Mouse (Mus musculus): ENCODE data around the gene Araf. TPM values are rescaled to one million over a fixed set of nuclear protein-coding genes. Genes with fewer than 3 reads are reported as not detected.
"Not testable (repeated sequence)": the region's sequence is repeated elsewhere in the genome, so short reads cannot be mapped to it uniquely, and the experiment has no call there.

Araf gene
- 10 to 100 TPM; 81.2 to 83.4 TPM for total RNA-seq (2021)
- long read RNA-seq, experiment 1, transcript Araf-201 (16 exons, 2,358 nt) = minor isoform, 12 of 55 reads
- long read RNA-seq, experiment 1, transcript Araf-202 (6 exons, 1,520 nt) = major isoform, 21 of 55 reads
- long read RNA-seq, experiment 1, partial matches to known transcripts = 5 of 55 reads
- long read RNA-seq, experiment 1, other reads (novel, unspliced or antisense) = 16 of 55 reads
- long read RNA-seq, experiment 2, transcript Araf-201 (16 exons, 2,358 nt) = minor isoform, 5 of 32 reads
- long read RNA-seq, experiment 2, transcript Araf-202 (6 exons, 1,520 nt) = major isoform, 14 of 32 reads
- long read RNA-seq, experiment 2, partial matches to known transcripts = 2 of 32 reads
- long read RNA-seq, experiment 2, other reads (novel, unspliced or antisense) = 11 of 32 reads

DNA sequence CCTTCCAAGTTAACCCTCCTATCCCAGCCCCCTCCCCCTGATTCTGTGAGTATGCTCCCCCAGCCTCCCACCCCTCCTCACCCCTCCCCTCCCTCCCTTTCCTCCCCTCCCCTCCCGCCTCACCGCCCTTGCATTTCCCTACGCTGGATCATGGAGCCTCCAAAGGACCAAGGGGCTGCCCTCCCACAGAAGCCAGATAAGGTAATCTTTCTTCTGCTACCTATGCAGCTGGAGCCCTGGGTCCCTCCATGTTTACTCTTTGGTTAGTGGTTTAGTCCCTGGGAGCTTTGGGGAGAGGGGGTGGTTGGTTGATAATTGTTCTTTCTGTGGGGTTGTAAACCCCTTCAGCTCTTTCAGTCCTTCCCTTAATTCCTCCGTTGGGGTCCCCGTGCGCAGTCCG is at the start of gene Araf:
Gene Araf (plus strand): TSS at position 134 of the 400 bp plus-strand sequence.
- DNase-seq = no peak

DNA sequence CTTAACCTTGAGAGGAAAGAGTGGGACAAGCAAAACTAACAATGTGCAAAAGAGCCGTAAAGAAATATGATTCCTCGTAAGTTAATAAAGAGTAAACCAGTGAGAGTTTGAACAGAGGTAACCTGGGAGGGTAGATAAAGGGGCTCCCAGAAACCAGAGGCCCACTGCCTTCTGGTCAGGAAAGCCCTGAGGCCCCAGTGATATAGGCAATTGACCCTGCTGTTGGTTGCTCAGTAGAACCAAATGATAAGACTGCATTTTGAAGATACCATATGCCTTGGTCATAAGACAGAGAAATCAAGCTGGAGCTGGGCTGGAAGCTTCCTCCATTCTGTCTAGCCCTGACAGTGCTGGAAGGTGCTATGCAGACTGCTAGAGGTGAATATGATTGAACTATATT is 48.8 kb upstream of the Araf start:
- no peak for DNase-seq

DNA sequence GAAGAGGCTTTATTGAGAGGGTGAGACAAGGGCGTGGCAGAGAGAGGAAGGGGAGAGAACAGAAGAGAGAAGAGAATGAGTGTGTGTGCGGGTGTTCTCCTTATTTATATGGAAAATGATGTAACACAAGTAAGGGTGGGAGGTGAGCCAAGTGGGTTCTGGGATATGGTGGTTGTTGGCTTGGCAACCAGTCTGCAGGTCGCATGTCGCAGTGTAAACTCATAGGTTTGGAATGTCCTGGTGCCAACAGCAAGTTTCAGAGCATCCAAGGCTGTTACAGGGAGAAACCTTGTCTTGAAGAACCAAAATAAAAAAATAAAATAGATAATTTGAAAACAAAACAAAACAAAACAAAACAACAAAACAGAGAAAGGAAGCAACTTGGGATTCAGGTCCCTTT is 36.4 kb upstream of the Araf start:
- no peak for DNase-seq

DNA sequence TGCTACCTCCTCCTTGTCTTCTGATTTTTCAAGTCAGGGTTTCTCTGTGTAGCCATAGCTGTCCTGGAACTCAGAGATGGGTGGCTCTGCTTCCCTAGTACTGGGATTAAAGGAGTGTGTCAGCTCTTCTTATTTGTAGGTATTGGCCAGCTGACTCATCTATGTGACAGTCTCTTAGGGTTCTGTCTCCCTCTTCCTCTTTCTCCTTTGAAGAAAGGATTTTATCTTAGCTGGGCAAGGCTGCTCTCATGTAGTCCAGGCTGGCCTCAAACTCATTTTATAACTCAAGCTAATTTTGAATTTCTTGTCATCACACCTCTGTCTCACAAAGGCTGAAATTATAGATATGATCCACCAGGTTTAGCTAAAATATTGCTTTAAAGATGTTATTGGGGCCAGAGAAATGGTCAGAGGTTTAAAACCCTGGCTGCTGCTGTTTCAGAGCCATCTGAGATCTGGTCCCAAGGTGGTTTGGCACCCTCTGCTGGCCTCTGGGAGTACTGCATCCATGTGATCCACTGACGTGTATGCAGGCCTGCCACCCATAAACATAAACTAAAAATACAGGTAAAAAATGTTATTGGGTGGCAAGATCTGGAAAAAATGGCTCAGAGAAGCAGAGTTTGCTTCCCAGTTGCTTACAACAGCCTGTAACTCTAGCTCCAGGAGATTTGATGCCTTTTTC is 26.8 kb upstream of the Araf start:
- DNase-seq = peak; percentile 73 to 95

DNA sequence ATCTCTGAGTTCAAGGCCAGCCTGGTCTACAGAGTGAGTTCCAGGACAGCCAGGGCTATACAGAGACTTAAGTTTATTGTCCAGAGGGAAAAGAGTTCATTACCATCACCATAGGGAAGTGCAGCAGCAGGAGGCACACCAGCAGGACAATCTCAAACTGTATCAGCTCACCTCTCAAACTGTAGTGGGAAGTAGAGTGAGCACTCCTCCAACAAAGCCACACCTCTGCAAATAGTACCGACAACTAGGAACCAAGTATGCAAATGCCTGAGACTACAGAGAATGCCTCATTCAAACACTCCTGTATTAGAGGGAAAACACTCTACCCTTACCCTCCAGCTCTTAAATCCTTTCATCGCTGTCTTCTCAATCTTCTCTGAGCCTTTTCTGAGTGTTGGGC is 25.9 kb upstream of the Araf start:
- no peak for DNase-seq

DNA sequence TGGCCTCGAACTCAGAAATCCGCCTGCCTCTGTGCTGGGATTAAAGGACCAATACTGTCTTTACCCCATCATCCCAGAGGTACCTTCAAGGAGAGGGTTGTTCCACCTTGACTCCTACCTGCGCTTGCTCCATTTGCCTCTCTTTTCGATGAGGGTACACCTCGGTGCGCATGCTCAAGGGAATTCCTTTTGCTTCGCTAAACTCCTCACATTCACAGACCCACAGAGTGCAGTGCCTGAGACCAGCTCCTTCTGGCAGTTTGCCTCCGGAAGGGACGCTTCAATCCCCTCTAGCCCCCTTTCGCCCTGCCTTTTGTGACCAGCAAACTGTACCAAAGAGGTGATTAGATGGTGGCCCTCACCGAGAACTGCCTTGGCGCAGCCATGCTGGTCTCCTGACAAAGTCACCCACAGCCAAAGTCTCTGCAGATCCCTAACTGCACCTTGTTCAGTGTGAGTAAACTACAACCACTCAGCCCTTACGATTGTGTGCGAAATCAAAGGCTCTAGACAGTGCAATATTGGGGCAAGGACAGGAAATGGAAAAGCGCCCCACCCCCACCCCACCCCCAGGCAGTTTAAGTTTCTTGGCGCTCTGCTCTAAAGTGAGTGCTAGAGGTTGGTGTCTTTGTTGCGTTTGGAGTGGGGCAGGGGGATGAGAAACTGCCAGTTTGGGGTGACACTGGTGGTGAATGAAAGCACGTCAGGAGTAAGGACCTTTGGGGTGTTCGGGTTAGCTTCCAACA is 22.2 kb upstream of the Araf start:
- no peak for DNase-seq

DNA sequence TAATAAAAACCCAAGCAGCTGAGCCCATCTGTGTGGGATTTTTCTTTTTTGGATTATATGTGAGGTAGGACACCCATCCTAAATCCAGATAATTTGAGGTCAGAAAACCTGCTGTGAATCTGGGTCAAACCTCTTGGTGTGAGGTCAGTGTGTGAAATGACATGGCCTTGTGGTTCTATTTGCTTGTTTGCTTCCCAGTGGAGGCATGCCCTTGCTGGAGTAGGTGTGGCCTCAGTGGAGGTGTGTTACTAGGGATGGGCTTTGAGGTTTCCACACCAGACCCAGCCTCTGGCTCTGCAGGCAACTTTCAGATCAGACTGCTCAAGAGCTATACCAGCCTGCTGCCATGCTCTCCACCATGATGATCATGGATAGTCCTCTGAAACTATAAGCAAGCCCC is 20.0 kb upstream of the Araf start:
- DNase-seq = no peak

DNA sequence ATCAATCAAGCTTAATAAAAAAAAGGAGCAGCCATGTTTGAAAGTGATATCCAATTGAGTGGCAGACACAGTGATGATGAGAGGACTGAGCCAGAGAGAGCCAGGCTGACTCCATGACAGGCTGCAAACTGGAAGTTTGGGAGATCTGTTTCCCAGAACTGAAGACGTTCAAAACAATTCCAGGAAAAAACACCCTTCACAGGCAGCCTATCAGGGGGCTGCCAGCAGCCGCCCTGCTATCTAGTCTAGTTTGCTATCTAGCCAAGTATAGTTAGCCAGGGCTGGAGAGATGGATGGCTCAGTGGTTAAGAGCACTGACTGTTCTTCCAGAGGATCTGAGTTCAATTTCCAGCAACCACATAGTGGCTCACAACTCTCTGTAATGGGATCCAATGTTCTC is 10.3 kb upstream of the Araf start:
- DNase-seq = no peak

DNA sequence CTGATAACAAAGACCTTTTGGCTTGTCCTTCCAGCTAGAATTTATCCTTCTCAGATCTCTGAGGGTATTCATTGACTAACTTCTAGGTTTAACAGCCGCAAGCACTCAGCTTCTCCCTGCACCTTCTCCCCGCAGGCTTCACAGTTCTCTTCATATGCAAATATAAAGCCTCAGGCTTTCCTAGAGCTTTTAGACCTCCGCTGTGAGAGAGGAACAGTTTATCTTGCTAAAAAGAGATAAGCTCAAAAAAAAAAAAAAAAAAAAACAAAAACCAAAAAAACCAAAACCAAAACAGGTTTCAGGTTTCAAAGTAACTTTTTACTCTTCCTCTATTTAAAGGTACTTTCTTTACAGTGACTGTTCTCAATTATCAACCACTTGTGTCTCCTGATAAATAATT is 5.2 kb upstream of the Araf start:
- no peak for DNase-seq

DNA sequence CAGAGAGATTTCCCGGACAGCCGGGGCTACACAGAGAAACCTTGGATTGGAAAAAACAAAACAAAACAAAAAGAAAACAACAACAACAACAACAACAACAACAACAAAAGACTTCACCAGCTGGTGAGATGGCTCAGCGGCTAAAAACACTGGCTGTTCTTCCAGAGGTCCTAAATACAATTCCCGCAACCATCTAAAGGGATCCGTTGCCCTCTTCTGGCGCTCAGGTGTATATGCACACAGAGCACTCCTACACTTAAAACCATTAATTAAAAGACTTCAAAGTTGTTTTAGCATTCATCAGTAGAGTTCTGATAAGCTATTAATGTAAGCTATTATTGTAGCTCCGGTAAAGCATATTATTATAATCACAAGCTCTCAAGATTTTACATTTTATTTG is 4.4 kb upstream of the Araf start:
- DNase-seq = no peak

DNA sequence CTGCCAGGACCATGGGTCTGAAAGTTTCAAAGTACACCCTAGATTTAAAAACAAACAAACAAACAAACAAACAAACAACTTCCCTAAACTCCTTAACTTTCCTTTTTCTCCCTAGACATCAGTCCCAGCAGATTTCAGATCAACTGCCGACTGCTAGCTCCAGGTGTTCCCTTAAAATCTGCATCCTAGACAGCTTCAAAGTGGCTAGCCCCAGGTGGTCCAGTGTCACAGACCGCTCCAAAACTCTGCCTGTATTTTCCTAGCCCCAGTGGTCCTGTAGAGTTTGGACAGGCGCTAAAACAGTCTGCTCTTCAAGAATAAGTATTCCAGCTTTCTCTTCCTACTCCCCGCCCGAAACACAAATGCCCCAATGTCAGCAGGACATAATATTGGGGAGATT is 3.4 kb upstream of the Araf start:
- no peak for DNase-seq

DNA sequence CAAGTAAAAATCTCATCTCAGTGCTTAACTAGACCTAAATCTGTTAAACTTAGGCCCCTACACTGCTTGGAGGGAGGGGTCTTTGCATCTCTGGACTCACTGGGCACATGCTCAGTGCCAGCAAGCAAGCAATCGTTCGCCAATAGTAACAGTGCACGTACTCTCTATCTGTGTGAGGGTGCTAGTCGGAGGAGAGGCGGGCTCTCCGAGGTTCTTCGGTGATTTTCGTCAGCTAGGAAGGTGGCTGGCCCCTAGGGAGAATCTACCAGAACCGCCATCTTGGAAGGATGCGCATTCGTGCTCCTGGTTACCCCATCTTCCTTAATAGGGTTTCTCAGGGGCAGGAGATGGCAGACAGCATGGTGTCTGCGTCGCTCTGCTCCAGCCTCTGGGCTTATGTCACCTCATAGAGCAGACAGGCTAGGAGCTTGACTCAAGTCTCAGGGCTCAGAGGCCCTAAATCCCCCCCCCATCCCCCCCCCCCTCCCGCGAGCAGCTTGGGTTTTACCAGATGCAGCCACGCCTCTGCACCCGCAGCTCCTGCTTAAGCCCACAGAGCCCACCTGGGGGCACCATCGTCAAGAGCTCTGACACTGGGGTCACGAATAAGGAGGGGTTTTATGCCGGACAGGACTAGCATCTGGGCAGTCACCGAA is 655 bp downstream of the Araf start:
- peak; percentile 57 to 74 for DNase-seq

DNA sequence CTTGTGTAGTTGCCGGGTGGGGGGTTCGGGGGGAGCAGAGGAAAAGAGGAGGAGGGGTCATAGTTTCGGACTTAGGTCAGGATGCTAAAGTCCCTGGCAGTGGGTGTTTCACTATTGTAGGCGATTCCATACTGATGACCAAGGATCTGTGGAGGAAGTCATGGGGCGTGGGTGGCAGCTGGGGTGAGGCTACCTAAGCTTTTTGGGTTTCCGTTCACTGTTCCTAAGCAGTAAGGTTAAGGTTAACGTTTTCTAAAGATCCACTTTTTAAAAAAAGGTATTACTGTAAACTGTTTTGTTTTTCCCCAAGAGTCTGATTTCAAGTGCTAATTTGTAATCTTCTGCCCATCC is 1.2 kb downstream of the Araf start:
- no peak for DNase-seq

DNA sequence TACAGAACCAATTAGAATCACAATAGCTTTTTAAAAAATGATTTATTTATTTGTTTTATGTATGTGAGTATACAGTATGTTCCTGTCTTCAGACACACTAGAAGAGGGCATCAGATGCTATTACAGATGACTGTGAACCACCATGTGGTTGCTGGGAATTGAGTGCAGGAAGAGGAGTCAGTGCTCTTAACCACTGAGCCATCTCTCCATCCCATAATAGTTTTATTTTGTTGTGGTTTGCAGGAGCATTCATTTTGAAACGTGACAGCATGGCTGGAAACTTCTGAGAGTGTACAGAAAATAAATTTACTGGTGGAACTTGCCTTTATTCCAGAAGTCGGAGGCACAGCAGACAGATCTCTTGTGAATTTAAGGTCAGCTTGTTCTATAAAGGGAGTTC is 3.8 kb downstream of the Araf start:
- DNase-seq = no peak

DNA sequence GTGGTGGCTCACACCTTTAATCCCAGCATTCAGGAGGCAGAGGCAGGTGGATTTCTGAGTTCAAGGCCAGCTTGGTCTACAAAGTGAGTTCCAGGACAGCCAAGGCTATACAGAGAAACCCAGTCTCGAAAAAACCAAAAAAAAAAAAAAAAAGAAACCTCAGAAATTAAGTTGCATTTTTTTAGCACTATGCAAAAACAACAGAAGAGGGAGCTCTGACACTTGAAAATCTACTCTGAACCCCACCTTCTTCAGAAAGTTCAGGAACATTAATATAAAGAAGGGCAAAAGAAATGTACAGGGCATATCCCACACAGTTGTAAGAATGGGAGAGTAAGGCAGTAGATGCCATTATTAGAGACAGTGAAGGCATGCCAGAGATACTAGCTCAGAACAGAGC is 6.7 kb downstream of the Araf start:
- DNase-seq = not testable (repeated sequence)

DNA sequence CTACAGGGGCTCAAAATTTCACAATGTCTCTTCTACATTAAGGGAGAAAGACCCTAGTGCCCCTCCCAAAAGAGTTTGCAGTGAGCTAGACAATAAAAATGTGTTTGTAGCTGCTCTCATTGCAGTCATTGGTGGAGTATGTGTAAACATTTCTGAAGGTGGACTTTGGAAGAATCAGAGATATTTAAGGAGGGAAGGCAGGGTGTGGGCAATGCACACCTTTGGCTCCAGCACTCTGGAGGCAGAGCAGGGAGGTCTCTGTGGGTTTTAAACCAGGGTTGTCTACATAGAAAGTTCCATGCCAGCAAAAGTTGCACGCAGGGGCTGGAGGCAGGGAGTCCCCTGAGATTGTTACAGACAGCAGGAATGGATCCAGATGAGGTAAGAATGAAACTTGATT is 8.7 kb downstream of the Araf start:
- no peak for DNase-seq

DNA sequence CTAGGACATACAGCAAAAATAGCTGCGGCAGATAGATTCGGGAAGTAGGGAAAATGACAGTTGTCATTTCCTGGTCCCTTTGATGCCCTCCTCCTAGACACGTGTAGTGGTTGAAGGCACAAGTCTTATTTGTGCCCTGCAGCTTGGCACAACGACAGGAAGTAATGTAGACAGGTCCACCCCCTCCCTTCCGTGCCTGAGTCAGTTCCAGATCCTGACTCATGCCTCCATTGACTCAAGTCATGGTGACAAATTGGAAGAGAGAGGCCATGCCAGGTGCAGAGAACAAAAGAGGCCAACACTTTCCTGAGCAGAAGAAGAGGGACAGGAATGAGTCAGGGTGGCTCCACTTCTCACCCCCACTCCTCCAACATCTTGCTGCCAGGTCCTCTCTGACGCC is 19.4 kb downstream of the Araf start:
- peak in 1 of 2 experiments; percentile 6 for DNase-seq

DNA sequence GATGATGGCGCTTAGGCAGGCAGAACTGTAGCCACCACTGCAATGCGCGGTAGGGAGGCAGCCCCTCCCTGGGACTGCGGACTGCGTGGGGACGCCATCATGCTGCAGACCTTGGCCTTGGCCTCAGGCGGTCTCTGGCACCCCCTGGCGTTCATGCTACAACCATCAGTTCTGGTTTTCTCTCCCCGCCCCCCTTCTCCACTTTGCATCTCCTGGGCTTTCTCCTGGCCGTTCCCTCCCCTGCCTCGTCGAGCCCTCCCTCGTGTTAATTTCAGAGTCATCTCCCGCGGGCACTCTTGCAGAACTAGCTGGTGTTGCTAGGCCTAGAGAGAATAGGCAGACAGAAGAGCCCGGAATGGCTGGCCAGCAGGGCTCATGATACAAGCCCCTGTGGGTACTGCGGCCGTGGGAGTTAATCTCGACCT is 21.6 kb downstream of the Araf start:
- peak; percentile 79 to 88 for DNase-seq

DNA sequence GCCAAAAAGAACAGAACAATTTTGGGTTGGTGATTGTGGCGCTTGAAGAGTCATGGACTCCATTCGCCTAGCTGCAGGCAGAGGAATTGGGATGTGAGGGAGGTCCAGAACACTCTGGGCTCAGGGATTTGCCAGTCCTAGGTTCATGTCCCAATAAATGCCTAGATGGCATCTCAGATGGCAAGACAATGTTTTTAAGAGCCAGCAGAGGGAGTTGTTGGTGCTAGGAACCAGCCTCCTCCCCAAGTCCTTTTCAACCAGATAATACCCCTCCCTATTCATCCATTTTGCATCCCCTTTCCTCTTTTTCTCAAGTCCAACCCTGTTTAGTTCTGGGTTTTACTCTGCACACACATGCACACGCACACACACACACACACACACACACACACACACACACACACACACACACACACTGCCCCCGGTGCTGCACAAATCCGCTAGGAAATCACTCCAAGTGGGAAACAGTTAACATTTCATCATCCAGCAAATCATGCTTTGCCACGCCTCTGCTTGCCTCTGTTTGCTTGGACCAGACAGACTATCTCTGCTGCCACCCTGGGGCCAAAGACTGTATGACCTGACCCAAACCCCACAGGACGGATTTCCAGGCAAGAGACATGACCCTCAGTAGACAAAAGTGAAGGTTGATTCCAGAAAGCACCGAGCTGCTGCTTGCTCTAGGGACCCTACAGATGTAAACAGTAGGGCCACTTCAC is 22.3 kb downstream of the Araf start:
- peak; percentile 59 to 69 for DNase-seq

DNA sequence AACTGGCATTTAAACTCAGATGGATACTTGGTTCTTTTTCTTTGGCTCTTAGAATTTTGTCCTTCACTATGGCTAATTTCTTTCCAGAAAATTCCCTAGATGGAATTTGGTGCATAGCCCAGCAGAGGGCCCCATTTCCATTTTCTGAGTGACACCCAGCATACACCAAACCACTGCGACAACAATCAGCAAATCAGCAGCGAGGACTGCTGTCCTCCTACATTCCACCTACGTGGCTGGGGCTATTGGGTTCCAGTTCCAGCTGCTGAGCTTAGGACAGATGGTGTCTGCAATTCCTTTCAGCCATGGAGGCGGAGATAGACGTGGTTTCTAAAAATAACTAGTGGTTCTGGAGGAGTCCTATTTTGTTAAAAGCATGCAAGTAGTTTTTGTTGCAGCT is 31.3 kb downstream of the Araf start:
- DNase-seq = peak; percentile 60 to 71

DNA sequence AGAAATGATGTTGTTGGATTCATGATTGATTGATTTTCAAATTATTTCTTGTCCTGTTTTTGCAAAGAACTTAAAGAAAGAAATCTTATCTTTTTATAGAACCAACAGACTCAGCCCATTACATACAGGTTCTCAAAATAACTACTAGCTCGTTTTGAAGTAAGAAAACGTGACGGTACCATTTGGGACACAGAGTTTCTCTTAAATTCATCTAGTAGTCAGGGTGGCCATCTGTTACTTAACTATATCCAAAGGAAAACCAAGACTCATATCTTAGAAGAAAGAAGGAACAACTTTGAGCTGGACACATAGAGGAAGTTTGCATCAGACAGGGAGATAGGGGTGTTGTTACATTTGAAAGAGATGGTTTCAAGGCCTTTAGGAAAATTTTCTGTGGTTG is 49.6 kb downstream of the Araf start:
- no peak for DNase-seq

DNA sequence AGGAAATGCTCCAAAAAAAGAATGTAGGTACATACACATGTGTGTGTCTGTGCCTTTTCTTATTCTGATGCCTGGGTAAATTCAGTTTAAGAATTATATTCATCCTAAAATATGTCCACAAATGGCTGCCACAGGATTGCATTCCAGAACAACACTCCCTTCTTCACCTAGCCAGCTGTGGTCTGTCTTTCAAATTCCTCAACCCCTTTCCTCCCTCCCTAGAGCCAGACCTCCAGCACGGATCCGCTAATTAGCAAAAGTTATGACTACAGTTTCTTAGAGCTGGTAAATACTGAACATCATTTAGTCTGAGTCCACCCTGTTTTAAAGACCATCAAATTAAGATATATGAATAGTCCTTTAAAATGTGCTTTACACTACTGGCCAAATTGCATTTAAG is 50.2 kb downstream of the Araf start:
- no peak for DNase-seq

Data from heart, adult 18-20 months (tissue).